Mouse (Mus musculus): ENCODE data around the gene Stmn1.

The Stmn1 gene

GRCm38 (mm10) chr4:134468215-134468575 is at the start of gene Stmn1:
Gene Stmn1, plus strand, starts transcription at chr4:134468320.
- peak; percentile 93 for DNase-seq

- DNase-seq, result no peak
Measured at GRCm38 (mm10) chr4:134421971-134422370, 46.1 kb upstream of the Stmn1 start.

GRCm38 (mm10) chr4:134423949-134424348 is 44.2 kb upstream of the Stmn1 start:
- no peak for DNase-seq

- DNase-seq, result no peak
Measured at GRCm38 (mm10) chr4:134425088-134425487, 43.0 kb upstream of the Stmn1 start.

- DNase-seq, result no peak
Measured at GRCm38 (mm10) chr4:134430381-134431004, 37.6 kb upstream of the Stmn1 start.

GRCm38 (mm10) chr4:134432686-134433360 is 35.3 kb upstream of the Stmn1 start:
- no peak for DNase-seq

- no peak for DNase-seq
Measured at GRCm38 (mm10) chr4:134436185-134436584, 31.9 kb upstream of the Stmn1 start.

GRCm38 (mm10) chr4:134436659-134437058 is 31.5 kb upstream of the Stmn1 start:
- DNase-seq, result no peak

- DNase-seq, result no peak
Measured at GRCm38 (mm10) chr4:134439119-134439518, 29.0 kb upstream of the Stmn1 start.

GRCm38 (mm10) chr4:134439919-134440318 is 28.2 kb upstream of the Stmn1 start:
- DNase-seq, result no peak

GRCm38 (mm10) chr4:134442216-134442615 is 25.9 kb upstream of the Stmn1 start:
- DNase-seq, result no peak

- no peak for DNase-seq
Measured at GRCm38 (mm10) chr4:134443589-134443988, 24.5 kb upstream of the Stmn1 start.

GRCm38 (mm10) chr4:134444949-134445348 is 23.2 kb upstream of the Stmn1 start:
- DNase-seq, result no peak

- DNase-seq, result no peak
Measured at GRCm38 (mm10) chr4:134445489-134445888, 22.6 kb upstream of the Stmn1 start.

- no peak for DNase-seq
Measured at GRCm38 (mm10) chr4:134447966-134448365, 20.2 kb upstream of the Stmn1 start.

GRCm38 (mm10) chr4:134449595-134450391 is 18.3 kb upstream of the Stmn1 start:
- DNase-seq, result peak; percentile 19

- DNase-seq, result peak; percentile 60
Measured at GRCm38 (mm10) chr4:134450392-134451195, 17.5 kb upstream of the Stmn1 start.

- DNase-seq, result no peak
Measured at GRCm38 (mm10) chr4:134451484-134451883, 16.6 kb upstream of the Stmn1 start.

GRCm38 (mm10) chr4:134453619-134454400 is 14.3 kb upstream of the Stmn1 start:
- DNase-seq, result peak; percentile 52

- DNase-seq, result peak; percentile 67
Measured at GRCm38 (mm10) chr4:134455310-134455709, 12.8 kb upstream of the Stmn1 start.

GRCm38 (mm10) chr4:134457130-134457825 is 10.8 kb upstream of the Stmn1 start:
- DNase-seq, result no peak

GRCm38 (mm10) chr4:134458856-134459255 is 9.3 kb upstream of the Stmn1 start:
- DNase-seq, result no peak

All from kidney, adult 18-20 months (tissue).